Mouse (Mus musculus) left cerebral cortex, adult 9 months (tissue): ENCODE data around the gene Nktr.
A peak's percentile ranks its signal among the peaks of the same experiment; 100 is the strongest.

ENCODE experiments used
- DNase-seq, 2 experiments: peaks; one replicate each; pipeline ENCODE4 v3.0.0; 2022; ENCODE audit warnings: low spot score in 2 of 2

Nktr gene

GRCm38 (mm10) chr9:121761091-121761665 lies 42.2 kb downstream of the Nktr start:
- no peak for DNase-seq

DNA sequence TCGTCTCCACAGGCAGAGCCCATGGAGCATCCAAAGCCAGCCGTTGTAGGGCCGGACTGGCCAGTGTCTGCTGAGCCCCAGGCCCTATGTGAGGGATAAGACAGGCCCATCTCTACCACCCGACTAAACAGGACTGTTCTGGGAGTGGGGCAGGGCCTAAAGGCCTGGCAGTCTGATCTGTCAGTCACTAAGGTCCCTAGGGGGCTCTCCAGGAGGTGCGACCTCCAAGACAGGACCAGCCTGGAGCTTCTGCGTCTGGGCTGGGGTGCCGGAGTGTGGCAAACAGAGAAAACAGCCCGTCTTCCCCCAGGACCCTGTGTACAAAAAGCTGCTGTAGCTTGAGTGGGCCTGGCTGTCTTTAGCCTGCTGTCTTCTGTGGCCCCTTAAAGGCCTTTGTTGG lies 42.8 kb downstream of the Nktr start:
- no peak for DNase-seq

DNA sequence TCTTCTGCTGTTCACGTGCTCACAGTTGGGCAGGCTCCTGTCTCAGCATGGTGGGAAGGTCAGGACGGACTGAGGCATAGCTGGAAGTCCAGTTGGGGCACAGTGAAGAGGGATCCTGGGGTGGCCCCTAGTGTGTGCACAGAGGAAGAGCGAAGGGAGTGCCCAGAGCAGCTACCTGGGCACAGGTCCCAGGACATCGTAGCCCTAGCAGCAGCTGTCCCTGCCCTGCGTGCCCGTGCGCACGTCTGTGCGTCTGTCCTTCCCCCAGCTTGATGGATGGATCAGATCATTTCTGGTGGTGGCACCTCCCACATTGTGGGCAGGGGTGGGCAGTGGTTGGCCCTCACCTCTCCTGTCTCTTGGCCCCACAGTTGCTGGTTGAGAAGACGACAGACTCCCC lies 43.3 kb downstream of the Nktr start:
- DNase-seq, result no peak

GRCm38 (mm10) chr9:121762761-121763160 lies 43.8 kb downstream of the Nktr start:
- no peak for DNase-seq

DNA sequence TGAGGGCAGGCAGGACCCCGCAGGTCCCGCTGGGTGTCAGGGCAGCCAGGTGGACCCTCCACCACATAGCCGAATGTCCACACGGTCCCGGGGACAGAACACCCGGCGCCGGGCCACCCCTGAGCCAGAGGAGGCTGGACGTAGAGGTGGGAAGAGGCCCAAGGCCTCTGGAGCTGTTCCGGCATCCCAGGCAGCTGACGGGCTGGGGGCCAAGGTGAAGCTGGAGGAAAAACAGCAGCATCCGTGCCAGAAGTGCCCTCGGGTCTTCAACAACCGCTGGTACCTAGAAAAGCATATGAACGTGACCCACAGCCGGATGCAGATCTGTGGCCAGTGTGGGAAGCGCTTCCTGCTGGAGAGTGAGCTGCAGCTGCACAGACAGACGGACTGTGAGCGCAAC lies 44.7 kb downstream of the Nktr start:
- DNase-seq, result no peak

GRCm38 (mm10) chr9:121765166-121765855 lies 46.3 kb downstream of the Nktr start:
- no peak for DNase-seq

GRCm38 (mm10) chr9:121772412-121772811 lies 53.4 kb downstream of the Nktr start:
- DNase-seq, result no peak

GRCm38 (mm10) chr9:121775951-121776350 lies 57.0 kb downstream of the Nktr start:
- no peak for DNase-seq

DNA sequence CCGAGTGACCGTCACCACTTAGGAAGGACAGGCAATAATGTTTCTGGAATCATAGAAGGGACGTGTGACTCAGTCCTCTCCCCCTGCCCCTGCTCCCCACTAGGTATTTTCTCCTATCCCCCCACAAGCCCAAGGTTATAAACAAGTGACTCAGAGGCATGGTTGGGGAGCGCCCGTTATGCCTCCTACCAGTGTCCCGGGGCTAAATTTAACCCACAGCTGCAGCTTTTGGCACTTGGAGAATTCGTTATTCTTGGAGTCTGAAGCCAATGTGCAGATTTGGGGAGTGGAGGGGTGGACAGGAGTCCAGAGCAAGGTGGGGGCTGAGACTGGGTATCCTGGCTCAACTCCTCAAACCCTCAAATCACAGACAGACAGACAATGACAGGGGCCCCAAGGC lies 57.5 kb downstream of the Nktr start:
- DNase-seq, result peak in 1 of 2 experiments; percentile 66

DNA sequence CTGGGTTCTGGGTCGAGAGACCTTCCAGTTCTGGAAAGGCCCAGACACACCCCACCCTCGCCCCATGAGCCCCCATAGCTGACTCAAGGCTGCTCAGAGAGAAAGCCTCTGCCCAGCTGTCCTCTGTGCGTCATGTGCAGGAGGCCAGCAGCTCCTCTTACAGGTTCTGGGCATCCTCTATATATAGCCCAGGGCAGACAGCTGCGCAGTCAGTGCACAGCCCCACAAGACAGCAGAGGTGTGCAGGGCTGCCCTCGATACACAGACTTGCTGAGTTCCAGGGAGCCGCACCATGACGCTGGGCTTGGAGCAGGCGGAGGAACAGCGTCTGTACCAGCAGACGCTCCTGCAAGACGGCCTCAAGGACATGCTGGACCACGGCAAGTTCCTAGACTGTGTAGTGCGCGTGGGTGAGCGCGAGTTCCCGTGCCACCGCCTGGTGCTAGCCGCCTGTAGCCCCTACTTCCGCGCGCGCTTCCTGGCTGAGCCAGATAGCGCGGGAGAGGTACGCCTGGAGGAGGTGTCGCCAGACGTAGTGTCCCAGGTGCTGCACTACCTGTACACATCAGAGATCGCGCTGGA lies 58.6 kb downstream of the Nktr start, which contains the start of gene Klhl40:
Gene Klhl40, plus strand, starts transcription at position 124 of the 582 bp plus-strand sequence.
- peak in 1 of 2 experiments; percentile 75 for DNase-seq

- peak; percentile 78 to 88 for DNase-seq
These were observed 59.2 kb downstream of the Nktr start for GRCm38 (mm10) chr9:121778066-121778624.

DNA sequence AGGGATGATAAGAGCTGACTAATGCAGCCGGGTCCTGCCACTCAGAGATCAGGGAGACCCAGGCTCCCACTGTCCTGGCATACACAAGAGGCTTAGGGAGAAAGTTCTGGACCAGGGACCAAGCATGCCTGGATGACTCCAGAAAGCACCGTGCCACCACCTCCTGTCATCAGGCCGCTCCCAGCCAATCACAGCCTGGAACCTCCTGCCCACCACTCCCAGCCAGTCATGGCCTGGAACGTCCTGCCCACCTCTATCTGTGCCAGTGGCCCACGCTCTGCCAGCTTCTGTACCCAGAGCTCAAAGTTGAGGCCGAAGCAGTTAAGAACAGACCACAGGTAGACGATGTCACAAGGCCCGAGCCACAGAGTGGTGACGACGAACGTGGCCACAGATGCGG lies 65.8 kb downstream of the Nktr start:
- no peak for DNase-seq

- DNase-seq, result no peak
These were observed 66.3 kb downstream of the Nktr start for GRCm38 (mm10) chr9:121785261-121785660.

DNA sequence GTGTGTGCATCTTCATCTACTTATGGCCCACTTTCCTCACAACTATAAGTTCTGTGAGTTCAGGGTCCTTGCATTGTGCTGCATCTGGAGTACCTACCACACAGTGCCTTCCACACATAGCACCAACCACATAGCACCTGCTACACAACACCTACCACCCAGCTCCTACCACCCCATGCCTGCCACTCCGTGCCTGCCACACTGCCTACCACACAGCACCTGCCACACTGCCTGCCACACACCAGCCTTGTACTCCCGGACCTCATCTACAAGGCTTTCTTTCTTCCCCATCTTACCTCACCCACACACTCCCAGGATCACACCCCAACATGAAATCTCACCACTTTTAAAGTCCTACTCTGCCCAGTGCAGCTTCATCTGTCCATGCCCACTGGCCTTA lies 67.4 kb downstream of the Nktr start:
- no peak for DNase-seq

DNA sequence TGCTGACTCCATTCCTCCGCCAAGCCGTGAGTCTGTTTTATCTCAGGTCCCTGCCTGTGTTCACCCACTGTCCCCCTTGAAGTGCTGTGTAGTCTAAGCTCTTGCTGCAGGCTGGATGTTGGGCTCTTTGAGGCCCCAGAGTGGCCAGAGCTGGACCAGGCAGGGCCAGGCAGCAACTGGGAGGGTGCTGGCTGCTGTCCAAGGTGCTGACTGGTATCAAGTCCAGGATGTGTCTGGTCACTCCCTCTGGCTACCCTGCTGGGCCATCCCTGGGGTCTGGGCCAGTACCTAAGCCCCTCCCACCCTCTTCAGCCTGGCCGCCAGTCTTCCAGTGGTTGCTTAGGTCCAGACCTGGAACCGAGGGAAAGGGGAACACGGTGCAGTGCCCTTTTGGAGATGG lies 72.2 kb downstream of the Nktr start:
- peak in 1 of 2 experiments; percentile 59 for DNase-seq

DNA sequence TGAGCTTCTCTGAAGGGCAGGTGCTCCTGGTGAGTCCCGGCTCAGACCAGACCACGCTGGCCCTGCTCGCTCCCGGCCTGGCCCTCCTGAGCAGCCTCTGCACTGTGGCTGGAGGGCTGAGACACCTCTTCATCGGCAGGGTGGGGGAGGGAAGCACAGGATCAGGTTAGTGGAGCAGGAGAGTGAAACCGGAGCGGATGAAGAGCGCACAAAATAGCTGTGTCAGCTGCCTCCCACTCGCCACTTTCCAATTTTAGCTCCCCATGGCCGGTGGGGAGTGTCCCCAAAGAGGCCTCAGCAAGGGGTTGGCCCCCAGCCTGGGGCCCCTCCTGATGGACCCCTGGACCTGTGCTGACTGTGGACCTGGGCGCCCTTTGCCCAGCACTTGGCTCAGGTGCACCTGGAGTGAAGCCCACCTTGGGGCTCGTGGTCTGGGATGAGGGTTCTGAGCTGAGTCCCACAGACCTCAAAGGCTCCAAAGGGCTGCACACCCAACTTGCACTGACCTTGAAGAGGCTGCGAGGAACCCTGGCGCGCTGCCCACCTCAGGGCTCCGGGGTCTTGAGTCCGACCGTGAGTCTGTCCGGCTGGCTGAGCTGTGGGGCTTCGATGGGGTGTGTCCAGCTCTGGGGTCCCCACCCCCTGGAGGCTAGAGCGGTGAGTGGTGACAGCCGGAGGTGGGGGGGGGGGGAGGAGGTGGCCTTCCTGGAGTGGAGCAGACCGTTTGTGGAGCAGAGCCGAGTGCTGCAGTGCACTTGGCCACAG lies 73.0 kb downstream of the Nktr start, which contains the start of gene Hhatl:
Gene Hhatl, minus strand, starts transcription at position 751 of the 765 bp plus-strand sequence.
- peak in 1 of 2 experiments; percentile 30 for DNase-seq

- DNase-seq, result no peak
These were observed 76.1 kb downstream of the Nktr start for GRCm38 (mm10) chr9:121794972-121795539.

DNA sequence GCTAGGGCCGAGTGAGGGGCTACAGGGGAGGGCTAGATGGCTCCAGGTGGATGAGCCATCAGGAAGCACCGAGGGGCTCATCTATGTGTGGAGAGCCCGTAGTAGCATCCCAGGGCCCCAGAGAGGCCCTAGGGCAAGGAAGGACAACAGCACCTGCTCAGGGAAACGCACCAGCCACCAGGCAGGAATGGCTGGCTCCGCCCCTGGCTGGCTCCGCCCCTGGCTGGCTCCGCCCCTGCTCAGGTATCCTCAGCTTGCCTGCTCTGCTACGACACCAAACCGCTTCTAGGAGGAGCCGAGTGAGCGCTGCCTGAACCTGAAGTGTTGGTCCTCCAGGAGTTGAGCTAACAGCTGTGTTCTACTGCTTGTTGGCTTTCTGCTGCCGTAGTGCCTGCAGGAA lies 78.8 kb downstream of the Nktr start:
- DNase-seq, result no peak

GRCm38 (mm10) chr9:121798887-121799520 lies 80.0 kb downstream of the Nktr start:
- DNase-seq, result no peak

- DNase-seq, result no peak
These were observed 83.8 kb downstream of the Nktr start for GRCm38 (mm10) chr9:121802747-121803146.
